Mouse (Mus musculus) liver, embryonic 16.5 days (tissue): ENCODE data around the gene Ebf1. TPM values are rescaled to one million over a fixed set of nuclear protein-coding genes. Genes with fewer than 3 reads are reported as not detected.

ENCODE experiments used
- ATAC-seq: fragments of 200-750 bp; cut with Nextera tagmentation; 2 replicates; pipeline ENCODE4 v1.8.0; 2017; ENCODE audit warnings: low read depth, mild to moderate bottlenecking, moderate number of reproducible peaks, moderate library complexity
- H3K27ac ChIP-seq: fragments of 300-500 bp; sonication (generic); 2 replicates; pipeline ENCODE4 v1.5.1; 2014; ENCODE audit warnings: mild to moderate bottlenecking, low read length
- H3K27me3 ChIP-seq: fragments of 300-500 bp; sonication (generic); 2 replicates; pipeline ENCODE4 v1.6.1; 2014; ENCODE audit warnings: low read depth, low read length, mixed read lengths; ENCODE audit not compliant: control insufficient read depth, insufficient read depth
- H3K36me3 ChIP-seq: fragments of 300-500 bp; sonication (generic); 2 replicates; pipeline ENCODE4 v1.6.1; 2014; ENCODE audit warnings: mild to moderate bottlenecking; ENCODE audit not compliant: control insufficient read depth, insufficient read depth
- H3K4me1 ChIP-seq: fragments of 300-500 bp; sonication (generic); 2 replicates; pipeline ENCODE4 v1.6.1; 2014; ENCODE audit warnings: low read depth, low read length, mixed read lengths; ENCODE audit not compliant: control insufficient read depth
- H3K4me2 ChIP-seq: fragments of 300-500 bp; sonication (generic); 2 replicates; pipeline ENCODE4 v1.6.1; 2014; ENCODE audit warnings: low read depth, low read length, mixed read lengths
- H3K4me3 ChIP-seq: fragments of 300-500 bp; sonication (generic); 2 replicates; pipeline ENCODE4 v1.5.1; 2014; ENCODE audit warnings: low read depth, mild to moderate bottlenecking, low read length
- H3K9ac ChIP-seq: fragments of 300-500 bp; sonication (generic); 2 replicates; pipeline ENCODE4 v1.6.1; 2014; ENCODE audit warnings: low read depth, low read length
- H3K9me3 ChIP-seq: fragments of 300-500 bp; sonication (generic); replicated peaks from 2 replicates; pipeline ENCODE4 v1.6.1; 2016; ENCODE audit warnings: low read length; ENCODE audit not compliant: control insufficient read depth
- WGBS: fragments of 180-500 bp; shearing (Covaris S2); extraction: QIAGEN DNeasy Blood & Tissue Kit; methylation state at CpG from one replicate; pipeline ENCODE4 v1.1.7; 2014; ENCODE audit not compliant: insufficient replicate concordance; 5-methylcytosine and 5-hydroxymethylcytosine counted together
- polyA plus RNA-seq: library from polyadenylated mRNA; unstranded; fragments of >200 nt; fragmentation: Nextera tagmentation; extraction: Ambion mirVana; gene quantifications from 2 replicates; pipeline ENCODE4 v1.2.1, GENCODE M21; 2015

Ebf1 gene
- polyA plus RNA-seq, 1 experiment from 2014 or later = 2.8 TPM

DNA sequence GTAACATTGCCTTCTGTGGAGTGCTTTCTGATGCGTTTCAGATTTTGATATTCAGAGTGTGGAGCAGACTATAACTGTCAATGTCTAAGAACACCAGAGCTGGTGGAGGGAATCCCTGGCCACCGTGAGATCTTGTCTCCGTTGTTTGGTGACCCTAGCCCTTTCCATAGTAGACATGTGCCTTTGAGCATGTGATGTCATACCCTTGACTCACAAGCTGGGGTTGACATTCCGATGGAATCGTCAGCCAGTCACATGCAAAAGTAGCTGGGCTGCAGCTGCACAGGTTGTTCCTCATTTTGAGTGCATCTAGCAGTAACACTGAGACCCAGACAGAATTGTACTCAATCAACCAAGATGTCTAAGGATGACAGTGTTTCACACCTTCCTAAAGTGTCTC, 7.4 kb downstream of the Ebf1 start:
- Histone ChIP-seq H3K9me3 (no peaks in the 10 kb centered on the region), H3K9ac (no peak overlapping the region), H3K4me3 (no peak overlapping the region), H3K27ac (no peak overlapping the region), H3K4me1 (no peaks in the 10 kb centered on the region; the same call in 1 of the 2 replicates), H3K4me2 (no peak overlapping the region), H3K36me3 (no peaks in the 10 kb centered on the region), H3K27me3 (peaks cover 27% of the 10 kb centered on the region)
- ATAC-seq = no peak
- 39% methylated on average over 5 of the region's 5 CpGs for WGBS

DNA sequence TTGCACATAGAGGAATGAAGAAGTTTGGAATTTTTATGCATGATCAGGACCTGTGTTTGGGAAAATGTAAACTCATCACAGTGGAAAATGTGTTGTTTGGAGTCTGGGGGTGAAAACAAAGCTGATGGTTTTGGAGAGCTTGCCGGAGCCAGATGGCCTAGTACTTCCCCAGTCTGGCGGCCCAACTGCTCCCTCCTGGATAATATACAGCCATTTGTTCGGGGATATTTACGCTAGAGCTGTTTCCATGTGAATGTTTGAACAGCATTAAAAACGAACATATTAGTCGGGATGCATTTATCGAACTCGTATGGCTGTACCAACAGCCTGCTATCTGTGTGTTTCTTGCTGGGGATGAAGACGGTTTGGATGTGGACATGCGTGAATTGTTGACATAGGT, 8.9 kb downstream of the Ebf1 start:
- Histone ChIP-seq H3K4me1 (no peaks in the 10 kb centered on the region), H3K36me3 (no peaks in the 10 kb centered on the region), H3K27ac (no peak overlapping the region), H3K9me3 (no peaks in the 10 kb centered on the region), H3K4me3 (no peak overlapping the region), H3K4me2 (no peak overlapping the region), H3K9ac (no peak overlapping the region), H3K27me3 (peaks cover 12% of the 10 kb centered on the region)
- no peak for ATAC-seq
- 61% methylated on average over 10 of the region's 10 CpGs for WGBS

DNA sequence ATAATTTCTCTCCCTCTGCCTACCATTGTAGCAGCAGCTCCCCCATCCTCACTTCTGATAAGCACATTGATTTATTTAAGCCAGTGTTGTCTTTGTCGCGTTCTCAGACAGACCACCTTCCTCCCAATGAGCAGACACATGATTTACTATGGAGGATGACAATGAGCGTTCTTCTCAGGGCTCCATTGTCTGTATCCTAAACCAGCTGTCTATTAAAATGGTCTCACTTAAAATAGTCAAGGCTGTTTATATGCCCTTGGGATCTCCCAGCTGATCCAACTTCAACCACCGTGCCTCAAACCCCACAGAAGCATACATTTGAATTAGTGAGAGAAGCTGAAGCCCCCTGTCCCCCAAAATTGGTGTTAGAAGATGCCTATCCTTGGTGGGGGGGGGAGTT, 11.3 kb downstream of the Ebf1 start:
- no peak for ATAC-seq
- no peak overlapping the region for H3K27ac ChIP-seq
- no peaks in the 10 kb centered on the region for H3K9me3 ChIP-seq
- WGBS = 39% methylated on average over 4 of the region's 4 CpGs
- no peaks in the 10 kb centered on the region for H3K36me3 ChIP-seq
- H3K4me3 ChIP-seq = no peak overlapping the region
- H3K4me2 ChIP-seq = no peak overlapping the region
- H3K4me1 ChIP-seq = no peaks in the 10 kb centered on the region
- no peaks in the 10 kb centered on the region for H3K27me3 ChIP-seq
- H3K9ac ChIP-seq = no peak overlapping the region

GRCm38 (mm10) chr11:44632064-44632968, 15.2 kb downstream of the Ebf1 start:
- Histone ChIP-seq H3K4me3 (no peak overlapping the region), H3K9ac (no peak overlapping the region), H3K27ac (no peak overlapping the region), H3K36me3 (no peaks in the 10 kb centered on the region), H3K9me3 (no peaks in the 10 kb centered on the region), H3K4me2 (no peak overlapping the region), H3K27me3 (no peaks in the 10 kb centered on the region), H3K4me1 (no peaks in the 10 kb centered on the region)
- 63% methylated on average over 15 of the region's 15 CpGs for WGBS
- ATAC-seq = no peak

GRCm38 (mm10) chr11:44633001-44633693, 16.0 kb downstream of the Ebf1 start:
- H3K27ac ChIP-seq = no peak overlapping the region
- H3K4me3 ChIP-seq = no peak overlapping the region
- no peaks in the 10 kb centered on the region for H3K9me3 ChIP-seq
- H3K27me3 ChIP-seq = no peaks in the 10 kb centered on the region
- H3K4me2 ChIP-seq = no peak overlapping the region
- no peak for ATAC-seq
- H3K4me1 ChIP-seq = no peaks in the 10 kb centered on the region
- 31% methylated on average over 2 of the region's 2 CpGs for WGBS
- no peaks in the 10 kb centered on the region for H3K36me3 ChIP-seq
- no peak overlapping the region for H3K9ac ChIP-seq

GRCm38 (mm10) chr11:44634552-44635193, 17.6 kb downstream of the Ebf1 start:
- no peaks in the 10 kb centered on the region for H3K27me3 ChIP-seq
- H3K36me3 ChIP-seq = no peaks in the 10 kb centered on the region
- H3K4me3 ChIP-seq = no peak overlapping the region
- no peak overlapping the region for H3K27ac ChIP-seq
- H3K9ac ChIP-seq = no peak overlapping the region
- no peaks in the 10 kb centered on the region for H3K9me3 ChIP-seq
- H3K4me2 ChIP-seq = no peak overlapping the region
- ATAC-seq = no peak
- 67% methylated on average over 6 of the region's 6 CpGs for WGBS
- no peaks in the 10 kb centered on the region for H3K4me1 ChIP-seq

GRCm38 (mm10) chr11:44636241-44636640, 19.1 kb downstream of the Ebf1 start:
- H3K9ac ChIP-seq = no peak overlapping the region
- H3K27me3 ChIP-seq = no peaks in the 10 kb centered on the region
- H3K4me2 ChIP-seq = no peak overlapping the region
- no peak overlapping the region for H3K4me3 ChIP-seq
- no peak overlapping the region for H3K27ac ChIP-seq
- H3K36me3 ChIP-seq = no peaks in the 10 kb centered on the region
- WGBS = 37% methylated on average over 1 of the region's 1 CpGs
- H3K4me1 ChIP-seq = no peaks in the 10 kb centered on the region
- no peaks in the 10 kb centered on the region for H3K9me3 ChIP-seq
- ATAC-seq = no peak

- Histone ChIP-seq H3K36me3 (no peaks in the 10 kb centered on the region), H3K9me3 (no peaks in the 10 kb centered on the region), H3K4me2 (no peak overlapping the region), H3K27ac (no peak overlapping the region), H3K9ac (no peak overlapping the region), H3K4me1 (no peaks in the 10 kb centered on the region), H3K27me3 (no peaks in the 10 kb centered on the region), H3K4me3 (no peak overlapping the region)
- ATAC-seq = no peak
- WGBS = 30% methylated on average over 4 of the region's 4 CpGs
Measured at GRCm38 (mm10) chr11:44638193-44638754, 21.2 kb downstream of the Ebf1 start.
